Mouse (Mus musculus) erythroblast, embryonic 14.5 days (primary cell): Measurements from ENCODE around the gene Ctdspl. TPM values are rescaled to one million over a fixed set of nuclear protein-coding genes. Genes with fewer than 3 reads are reported as not detected.

Source experiments
- H3K27me3 ChIP-seq: 2 replicates; pipeline ENCODE4 v1.6.1; 2012; ENCODE audit warnings: inconsistent platforms; ENCODE audit not compliant: control insufficient read depth
- H3K36me3 ChIP-seq: 2 replicates; pipeline ENCODE4 v1.6.1; 2012; ENCODE audit warnings: mild to moderate bottlenecking, inconsistent platforms; ENCODE audit not compliant: control insufficient read depth
- H3K4me1 ChIP-seq: 2 replicates; pipeline ENCODE4 v1.6.1; 2012; ENCODE audit warnings: inconsistent platforms; ENCODE audit not compliant: control insufficient read depth
- H3K4me3 ChIP-seq: replicated peaks from 2 replicates; pipeline ENCODE3; 2012; ENCODE audit warnings: moderate library complexity, mild to moderate bottlenecking, inconsistent platforms
- H3K9me3 ChIP-seq: 2 replicates; pipeline ENCODE4 v1.6.1; 2012; ENCODE audit warnings: low read length, inconsistent platforms, mixed read lengths; ENCODE audit not compliant: control insufficient read depth
- GATA1 ChIP-seq: IDR thresholded peaks from 2 replicates; pipeline ENCODE4 v1.6.1; 2012; ENCODE audit warnings: low read length, inconsistent platforms, mixed read lengths
- TAL1 ChIP-seq: IDR thresholded peaks from 3 replicates; pipeline ENCODE4 v1.6.1; 2012; ENCODE audit warnings: low read length, inconsistent platforms, mixed read lengths
- polyA plus RNA-seq: library from polyadenylated mRNA; stranded (reverse); fragments of >175 nt; gene quantifications from 2 replicates; pipeline ENCODE4 v1.2.3, GENCODE M21; 2012

The Ctdspl gene
- polyA plus RNA-seq, 1 experiment: 0.14 TPM

- Histone ChIP-seq H3K4me1 (no peaks in the 10 kb centered on the region), H3K9me3 (no peaks in the 10 kb centered on the region), H3K27me3 (peaks cover 7% of the 10 kb centered on the region), H3K36me3 (no peaks in the 10 kb centered on the region), H3K4me3 (no peak overlapping the region)
- no peak for TF ChIP-seq TAL1
- TF ChIP-seq GATA1: no peak
Measured at GRCm38 (mm10) chr9:119082656-119083430, 156.6 kb downstream of the Ctdspl start.

- no peaks in the 10 kb centered on the region for H3K9me3 ChIP-seq
- peaks cover 8% of the 10 kb centered on the region for H3K4me1 ChIP-seq
- TF ChIP-seq TAL1 (no peak), GATA1 (no peak)
- H3K27me3 ChIP-seq: peaks cover 16% of the 10 kb centered on the region
- no peaks in the 10 kb centered on the region for H3K36me3 ChIP-seq
- no peak overlapping the region for H3K4me3 ChIP-seq
Measured at GRCm38 (mm10) chr9:119083966-119084365, 157.7 kb downstream of the Ctdspl start.

- peaks cover 27% of the 10 kb centered on the region for H3K27me3 ChIP-seq
- no peak for TF ChIP-seq GATA1
- no peak for TF ChIP-seq TAL1
- H3K4me3 ChIP-seq: no peak overlapping the region
- H3K36me3 ChIP-seq: no peaks in the 10 kb centered on the region
- peaks cover 8% of the 10 kb centered on the region for H3K4me1 ChIP-seq
- no peaks in the 10 kb centered on the region for H3K9me3 ChIP-seq
Measured at GRCm38 (mm10) chr9:119086451-119086850, 160.2 kb downstream of the Ctdspl start.

- no peaks in the 10 kb centered on the region for H3K9me3 ChIP-seq
Measured at GRCm38 (mm10) chr9:119087309-119087708, 161.1 kb downstream of the Ctdspl start.

GRCm38 (mm10) chr9:119088148-119088801, 162.0 kb downstream of the Ctdspl start:
- TF ChIP-seq TAL1: no peak
- TF ChIP-seq GATA1: no peak
- peaks cover 46% of the 10 kb centered on the region for H3K27me3 ChIP-seq
- H3K4me3 ChIP-seq: no peak overlapping the region
- no peaks in the 10 kb centered on the region for H3K36me3 ChIP-seq
- H3K4me1 ChIP-seq: peaks cover 8% of the 10 kb centered on the region
- H3K9me3 ChIP-seq: no peaks in the 10 kb centered on the region

More at GRCm38 (mm10) chr9:119087309-119087708, 161.1 kb downstream of the Ctdspl start:
- TF ChIP-seq GATA1 (no peak), TAL1 (no peak)
- Histone ChIP-seq H3K4me3 (no peak overlapping the region), H3K27me3 (peaks cover 36% of the 10 kb centered on the region), H3K4me1 (peaks cover 8% of the 10 kb centered on the region), H3K36me3 (no peaks in the 10 kb centered on the region)

GRCm38 (mm10) chr9:119089437-119089836, 163.2 kb downstream of the Ctdspl start:
- no peak for TF ChIP-seq TAL1
- no peak for TF ChIP-seq GATA1
- H3K27me3 ChIP-seq: peaks cover 57% of the 10 kb centered on the region
- no peaks in the 10 kb centered on the region for H3K9me3 ChIP-seq

GRCm38 (mm10) chr9:119090462-119090861, 164.2 kb downstream of the Ctdspl start:
- Histone ChIP-seq H3K27me3 (peaks cover 62% of the 10 kb centered on the region), H3K36me3 (no peaks in the 10 kb centered on the region), H3K4me1 (peaks cover 8% of the 10 kb centered on the region), H3K4me3 (no peak overlapping the region), H3K9me3 (no peaks in the 10 kb centered on the region)
- TF ChIP-seq TAL1: no peak
- no peak for TF ChIP-seq GATA1

More at GRCm38 (mm10) chr9:119089437-119089836, 163.2 kb downstream of the Ctdspl start:
- H3K4me3 ChIP-seq: no peak overlapping the region
- peaks cover 8% of the 10 kb centered on the region for H3K4me1 ChIP-seq
- no peaks in the 10 kb centered on the region for H3K36me3 ChIP-seq

GRCm38 (mm10) chr9:119091581-119092310, 165.5 kb downstream of the Ctdspl start:
- Histone ChIP-seq H3K4me3 (no peak overlapping the region), H3K9me3 (no peaks in the 10 kb centered on the region), H3K4me1 (peaks cover 8% of the 10 kb centered on the region), H3K36me3 (no peaks in the 10 kb centered on the region), H3K27me3 (peaks cover 65% of the 10 kb centered on the region)
- no peak for TF ChIP-seq TAL1
- no peak for TF ChIP-seq GATA1
